Mouse (Mus musculus) layer of hippocampus, postnatal 25 days (tissue): ENCODE data around the gene Camk1d. TPM values are rescaled to one million over a fixed set of nuclear protein-coding genes. Genes with fewer than 3 reads are reported as not detected.

ENCODE experiments used
- DNase-seq, 2 experiments: peaks; one replicate each; pipeline ENCODE4 v3.0.0; 2022; ENCODE audit warnings: mixed read lengths in 2 of 2, low spot score in 1 of 2; ENCODE audit errors: extremely low spot score in 1 of 2
- total RNA-seq, 2 experiments: library from RNA; stranded (reverse); gene quantifications; 2 replicates each; pipeline ENCODE4 v1.2.3; 2021

The Camk1d gene
- total RNA-seq, 2 experiments from 2014 or later, result 146 to 154 TPM

DNA sequence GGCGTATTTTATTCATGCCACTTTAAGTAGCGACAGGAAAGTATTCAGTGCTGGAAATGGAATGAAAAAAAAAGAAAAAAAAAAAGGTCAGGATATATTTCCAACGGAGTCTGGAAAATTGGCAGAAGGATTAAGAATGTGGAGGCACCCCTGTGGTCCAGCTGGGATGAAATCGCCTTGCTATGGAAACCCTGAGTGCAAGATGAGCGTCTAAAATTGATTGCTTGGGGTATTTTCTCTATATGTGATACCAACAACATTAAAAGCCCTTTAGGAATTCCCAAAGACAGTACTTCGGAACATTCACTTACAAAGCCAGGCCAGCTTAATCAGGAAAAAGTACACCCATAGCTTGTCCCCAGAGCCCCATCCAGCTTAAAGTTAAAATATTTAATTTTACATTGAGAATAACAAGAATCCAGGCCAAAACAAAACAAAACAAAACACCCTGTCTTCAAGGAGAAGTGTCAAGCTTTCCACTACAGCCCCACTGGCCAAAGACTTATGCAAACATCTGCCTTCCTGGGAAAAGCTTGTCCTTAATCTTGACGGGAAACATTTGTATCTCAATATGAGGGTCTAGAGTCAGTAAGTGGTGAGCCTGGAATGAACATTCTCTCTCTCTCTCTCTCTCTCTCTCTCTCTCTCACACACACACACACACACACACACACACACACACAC lies 41.3 kb downstream of the Camk1d start:
- DNase-seq, result no peak

DNA sequence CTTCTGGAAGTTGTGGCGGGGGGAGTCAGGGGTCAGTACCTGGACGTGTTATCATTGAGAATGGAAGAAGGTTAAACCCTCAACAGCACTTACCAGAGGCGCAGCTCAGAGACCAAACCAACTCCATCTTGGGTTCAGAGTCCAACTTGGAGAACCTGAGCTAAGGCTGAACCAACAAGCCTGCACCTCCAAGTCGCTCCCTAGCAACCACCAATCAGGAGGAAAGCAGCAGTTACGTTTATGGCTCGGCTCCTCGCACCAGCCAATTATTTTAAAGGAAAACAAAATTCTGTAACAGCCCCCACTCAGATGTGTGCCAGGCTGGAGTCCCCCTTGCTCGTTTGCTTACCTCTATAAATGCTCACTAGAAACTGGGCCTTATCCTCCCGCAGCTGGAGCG lies 44.2 kb downstream of the Camk1d start:
- no peak for DNase-seq

DNA sequence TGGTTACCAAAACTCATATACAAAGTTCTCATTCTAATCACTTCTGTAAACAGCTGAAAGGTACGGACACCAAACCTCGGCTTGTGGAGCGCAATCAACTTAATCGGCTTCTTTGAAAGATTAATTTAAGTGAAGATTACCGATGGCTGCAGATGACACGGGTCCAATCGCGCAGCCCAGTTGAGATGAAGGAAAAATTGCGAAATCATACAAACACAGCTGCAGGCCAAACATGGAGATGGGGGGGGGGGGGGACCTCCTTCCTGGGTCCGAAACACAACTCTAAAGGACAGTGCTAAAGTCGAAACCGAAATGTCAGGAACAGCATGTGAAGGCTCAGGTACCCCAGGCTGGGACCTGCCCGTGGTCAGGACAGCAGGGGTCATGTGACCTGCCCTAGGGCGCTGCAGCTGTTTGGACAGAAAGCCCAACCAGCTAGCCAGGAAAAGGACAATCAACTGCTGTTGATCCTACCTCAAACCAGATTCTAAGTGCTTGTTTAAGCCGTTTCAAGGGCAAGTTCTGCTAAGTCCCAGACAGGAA lies 44.7 kb downstream of the Camk1d start:
- no peak for DNase-seq

DNA sequence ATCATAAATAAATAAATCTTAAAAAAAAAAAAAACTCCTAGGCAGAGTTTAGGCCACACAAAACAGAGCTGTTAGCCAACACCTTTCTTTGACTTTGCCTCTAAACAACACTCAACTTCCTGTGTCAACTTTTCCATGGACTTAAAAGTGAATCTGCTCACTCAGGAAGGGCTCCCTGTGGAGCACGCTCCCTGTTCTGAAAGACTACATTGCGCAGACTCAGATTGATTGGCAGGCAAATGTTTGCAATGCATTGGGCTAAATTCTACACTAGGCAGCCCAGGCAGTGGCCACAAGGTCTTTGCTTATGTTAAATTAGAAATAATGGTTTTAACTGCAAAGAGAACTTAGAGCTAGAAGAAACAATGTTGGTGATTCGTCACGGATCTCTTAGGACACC lies 45.4 kb downstream of the Camk1d start:
- no peak for DNase-seq

DNA sequence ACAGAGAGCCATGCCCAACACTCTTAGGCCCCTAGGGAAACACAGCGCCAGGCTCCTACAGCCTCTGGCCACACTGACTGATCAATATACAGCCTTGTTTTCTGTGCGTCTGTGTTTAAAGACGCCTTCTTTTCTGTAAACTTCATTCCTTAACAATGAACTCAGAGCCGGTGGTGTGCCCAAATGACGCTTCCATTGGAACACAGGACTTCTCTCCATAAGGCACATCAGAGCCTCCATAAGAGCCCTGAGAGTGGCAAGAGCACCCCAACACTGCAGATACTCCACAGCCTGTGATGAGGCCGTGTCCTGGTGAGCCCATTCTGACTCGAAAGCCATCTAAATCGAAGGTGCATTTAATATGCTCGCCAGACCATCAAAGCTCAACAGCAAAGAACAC lies 50.8 kb downstream of the Camk1d start:
- DNase-seq, result no peak

DNA sequence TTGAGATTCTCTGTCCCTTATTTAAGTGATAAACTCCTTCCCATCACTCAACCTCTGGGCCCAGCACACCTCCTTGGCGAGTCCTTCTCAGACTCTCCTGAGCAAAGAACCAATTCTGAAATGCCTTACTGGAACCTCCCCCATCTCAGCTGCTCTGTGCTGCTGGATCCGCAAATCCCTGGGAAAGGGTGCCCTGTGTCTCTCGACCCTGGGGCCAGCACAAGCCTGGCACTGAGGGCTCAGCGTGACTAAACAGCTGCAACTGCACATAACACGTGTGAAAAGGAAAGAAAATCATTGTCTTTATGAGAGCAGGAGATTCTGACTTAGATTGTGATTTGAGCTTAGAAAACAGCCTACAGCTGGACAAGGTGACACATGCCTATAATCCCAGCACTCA lies 52.4 kb downstream of the Camk1d start:
- DNase-seq, result no peak

DNA sequence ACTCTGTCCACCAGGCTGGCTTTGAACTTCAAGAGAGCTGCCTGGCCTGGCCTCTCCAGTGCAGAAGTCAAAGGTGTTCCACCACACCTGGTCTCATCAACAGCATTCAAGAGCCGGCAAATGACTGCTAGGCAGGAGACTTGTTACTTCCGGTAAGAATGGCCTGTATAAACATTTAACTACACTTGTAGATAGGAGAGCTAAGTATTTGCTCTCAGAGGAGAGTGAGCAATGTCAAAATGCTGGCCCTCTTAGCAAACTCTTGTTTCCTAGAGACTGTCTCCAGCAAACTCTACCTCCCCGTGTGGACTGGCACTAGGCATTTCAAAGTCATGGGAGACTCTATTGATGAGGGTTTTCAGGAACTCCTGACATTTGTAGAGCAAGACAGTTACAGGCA lies 56.3 kb downstream of the Camk1d start:
- no peak for DNase-seq

DNA sequence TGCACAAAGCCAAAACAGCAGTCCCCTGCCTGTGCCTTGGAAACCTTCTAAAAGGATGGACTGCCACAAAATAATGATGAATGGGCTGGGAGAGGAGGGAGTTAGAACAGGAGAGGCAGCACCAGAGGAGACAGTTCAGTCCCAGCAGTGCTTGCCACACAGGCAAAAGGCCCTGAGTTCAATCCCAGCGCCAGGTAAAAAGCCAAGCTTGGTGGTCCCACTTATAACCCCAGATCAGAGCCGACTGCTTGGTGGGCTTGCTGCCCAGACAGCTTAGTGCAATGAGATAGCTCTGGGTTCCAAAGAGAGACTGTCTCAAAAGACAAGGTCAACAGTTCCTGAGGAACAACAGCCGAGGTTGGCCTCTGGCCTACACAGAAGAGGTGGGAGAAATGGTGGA lies 58.0 kb downstream of the Camk1d start:
- no peak for DNase-seq

DNA sequence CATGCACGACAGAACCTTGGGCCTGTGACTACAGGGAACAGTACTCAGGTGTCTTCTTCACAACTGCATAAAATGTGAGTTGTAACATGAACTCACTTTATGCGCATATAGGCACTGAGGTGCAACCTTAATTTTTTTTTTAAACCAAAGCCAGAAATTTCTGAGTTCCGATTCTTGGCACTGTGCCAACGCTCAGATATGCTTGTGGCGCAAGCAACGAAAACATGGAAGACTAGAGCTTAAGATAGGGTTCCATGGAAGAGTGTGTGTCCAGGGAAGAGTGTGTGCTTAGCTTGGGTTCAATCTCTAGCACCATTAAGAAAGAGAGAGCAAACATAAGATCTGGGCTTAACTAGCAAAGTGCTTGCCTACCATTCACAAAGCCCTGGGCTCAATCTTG lies 62.2 kb downstream of the Camk1d start:
- DNase-seq, result no peak

DNA sequence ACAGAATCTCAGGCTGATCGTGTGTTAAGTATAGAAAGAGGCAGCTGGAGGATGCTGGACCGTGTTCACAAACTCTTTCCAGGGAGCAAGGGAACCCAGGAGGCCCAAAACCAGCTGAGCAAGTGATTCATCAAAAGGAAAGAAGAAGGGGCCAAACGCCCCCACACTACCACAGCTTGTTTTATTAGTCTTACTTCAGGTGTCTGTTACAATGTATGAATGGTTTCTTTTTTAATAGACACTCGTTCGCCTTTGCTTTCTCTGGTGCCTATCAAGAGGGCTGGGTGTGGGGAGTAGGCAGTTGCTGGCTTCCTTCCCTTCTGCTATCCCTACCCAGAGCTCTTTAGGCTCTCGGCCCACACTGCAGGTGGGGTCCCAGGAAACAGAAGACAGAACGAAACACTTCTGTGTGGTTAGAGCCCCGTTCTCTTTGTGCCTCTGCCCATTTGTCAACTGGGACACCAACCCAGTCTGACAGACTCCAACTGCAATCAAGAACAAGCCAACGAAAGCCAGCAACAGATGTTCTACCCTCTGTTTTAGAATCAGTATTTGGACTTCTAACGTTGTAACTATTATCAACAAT lies 62.9 kb downstream of the Camk1d start:
- DNase-seq, result no peak

DNA sequence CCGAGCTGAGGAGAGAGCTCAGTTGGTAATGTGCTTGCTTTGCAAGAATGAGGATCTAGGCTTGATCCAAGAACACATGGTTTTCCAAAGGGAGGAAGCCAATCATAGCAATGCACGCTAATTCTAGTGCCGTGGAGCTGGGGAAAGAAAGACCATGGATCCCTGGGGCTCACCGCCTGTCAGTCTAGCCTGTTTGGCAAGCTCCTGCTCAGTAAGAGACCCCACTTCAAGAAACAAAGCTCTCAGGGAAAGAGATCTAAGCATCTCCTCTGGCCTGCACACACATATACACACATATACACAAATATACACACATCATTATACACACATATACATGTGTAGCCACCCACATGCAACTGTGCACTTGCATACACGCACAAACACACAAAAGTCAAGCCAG lies 65.1 kb downstream of the Camk1d start:
- DNase-seq, result no peak

DNA sequence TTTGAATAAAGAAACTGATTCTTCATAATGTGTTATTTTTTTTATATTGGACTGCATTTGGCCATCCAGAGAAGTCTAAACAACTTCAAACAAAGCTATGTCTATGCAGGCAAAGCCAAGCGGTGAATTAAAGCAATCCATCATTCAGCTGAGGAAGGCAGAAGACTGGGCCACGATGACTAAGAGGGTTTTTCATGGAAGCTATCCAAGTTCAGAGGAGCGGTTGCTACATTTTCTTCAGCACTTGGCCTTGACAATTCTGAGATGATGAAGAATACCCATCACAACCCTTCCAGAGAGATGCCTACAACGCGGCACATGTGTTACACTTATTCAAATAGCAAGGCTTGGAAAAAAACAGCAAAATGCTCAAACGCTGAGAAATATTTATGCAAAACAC lies 65.6 kb downstream of the Camk1d start:
- no peak for DNase-seq

DNA sequence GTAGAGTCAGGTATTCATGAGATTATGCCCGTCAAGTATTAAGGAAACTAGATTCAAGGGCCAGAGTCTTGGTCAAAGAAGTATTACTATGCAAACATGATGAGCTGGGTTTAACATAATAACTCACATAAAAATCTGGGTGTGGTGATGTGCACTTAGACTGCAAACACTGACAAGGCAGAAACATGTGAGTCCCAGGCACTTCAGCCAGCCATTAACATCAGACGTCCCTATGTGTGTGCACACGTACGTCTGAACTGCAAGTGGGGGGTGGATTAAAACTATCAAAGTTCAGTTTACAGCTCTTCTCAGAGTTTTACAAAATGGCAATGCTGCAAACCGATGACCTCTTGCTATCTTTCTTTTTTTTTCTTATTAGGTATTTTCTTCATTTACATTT lies 68.0 kb downstream of the Camk1d start:
- no peak for DNase-seq

DNA sequence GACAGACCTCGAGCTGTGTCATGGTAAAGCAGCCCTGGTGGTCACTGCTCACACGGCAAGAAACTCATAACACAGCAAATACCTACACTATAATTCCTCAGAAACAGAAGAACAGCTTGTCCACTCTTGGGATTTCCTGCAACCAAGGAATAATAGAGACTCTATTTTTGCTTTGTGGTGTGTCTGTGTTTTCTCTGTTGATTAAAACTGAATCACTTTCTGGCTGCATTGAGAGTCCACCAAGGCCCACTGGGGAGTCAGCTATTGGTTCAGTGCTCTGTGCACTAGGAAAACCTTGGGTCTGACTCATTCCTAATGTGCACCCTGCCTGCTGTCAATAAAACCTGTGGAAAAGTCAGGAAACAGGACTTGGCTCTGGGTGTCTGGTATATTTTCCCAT lies 68.7 kb downstream of the Camk1d start:
- no peak for DNase-seq

DNA sequence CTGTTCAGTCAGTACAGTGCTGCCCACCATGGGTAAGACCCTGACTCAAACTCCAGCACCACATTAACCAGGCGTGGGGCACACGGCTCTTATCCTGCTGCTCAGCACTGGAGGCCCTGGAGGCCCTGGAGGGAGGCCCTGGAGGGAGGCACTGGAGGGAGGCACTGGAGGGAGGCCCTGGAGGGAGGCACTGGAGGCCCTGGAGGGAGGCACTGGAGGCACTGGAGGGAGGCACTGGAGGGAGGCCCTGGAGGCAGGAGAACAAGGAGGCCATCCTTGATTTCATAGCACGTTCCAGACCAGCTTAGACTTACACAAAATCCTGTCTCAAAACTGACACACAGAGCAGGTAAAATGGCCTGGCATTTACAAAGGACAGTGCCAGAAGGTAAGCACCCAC lies 70.4 kb downstream of the Camk1d start:
- no peak for DNase-seq

DNA sequence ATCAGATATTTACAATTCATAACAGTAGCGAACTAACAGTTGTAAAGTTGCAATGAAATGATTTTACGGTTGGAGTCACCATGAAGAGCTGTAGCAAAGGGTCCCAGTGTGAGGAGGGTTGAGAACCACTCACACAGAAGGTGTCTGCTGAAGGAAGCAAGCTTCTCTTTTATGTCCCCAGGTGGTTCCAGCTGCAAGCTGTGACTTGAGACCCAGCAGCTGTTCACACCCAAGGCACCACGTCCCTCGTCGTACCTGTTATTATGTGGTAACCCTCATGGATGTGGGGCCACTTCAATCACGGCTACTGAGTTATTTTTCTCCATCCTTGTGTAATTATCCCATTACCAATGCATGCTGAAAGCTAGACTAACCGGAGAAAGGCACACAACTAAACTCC lies 71.1 kb downstream of the Camk1d start:
- no peak for DNase-seq

DNA sequence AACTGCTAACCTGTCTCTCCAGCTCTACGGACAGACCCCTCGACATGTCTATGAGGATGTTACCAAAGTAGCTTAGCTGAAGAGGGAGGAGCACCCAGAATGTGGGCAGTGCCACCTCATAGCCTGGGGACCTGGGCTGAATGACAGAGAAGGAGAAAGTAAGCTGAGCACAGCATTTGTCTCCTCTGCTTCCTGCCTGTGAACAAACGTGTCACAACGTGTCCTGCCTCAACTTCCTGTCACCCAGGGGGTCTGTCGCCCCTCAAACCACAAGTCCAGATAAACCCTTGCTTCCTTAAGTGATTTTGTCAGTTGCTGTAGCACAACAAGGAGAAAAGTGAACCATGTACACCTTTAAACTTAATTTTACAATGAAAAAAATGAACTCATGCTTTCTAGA lies 71.7 kb downstream of the Camk1d start:
- DNase-seq, result no peak

DNA sequence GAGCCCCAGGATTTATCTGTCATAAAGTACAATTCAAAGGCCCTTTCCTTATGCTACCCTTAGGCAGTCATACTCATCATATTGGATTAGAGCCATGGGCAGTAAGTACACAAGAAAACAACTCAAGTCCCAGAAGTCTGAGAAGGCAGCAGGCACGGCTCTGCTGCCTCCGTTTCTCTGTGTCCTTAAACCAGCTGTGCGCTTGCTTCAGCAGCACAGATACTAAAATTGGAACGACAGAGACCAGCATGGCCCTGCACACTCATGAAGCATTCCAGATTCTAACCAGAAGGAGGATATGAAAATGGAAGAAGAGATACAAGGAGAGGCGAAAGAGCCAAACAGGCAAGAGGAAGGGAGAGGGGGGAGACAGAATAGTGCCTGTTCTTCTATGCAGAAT lies 72.6 kb downstream of the Camk1d start:
- no peak for DNase-seq

DNA sequence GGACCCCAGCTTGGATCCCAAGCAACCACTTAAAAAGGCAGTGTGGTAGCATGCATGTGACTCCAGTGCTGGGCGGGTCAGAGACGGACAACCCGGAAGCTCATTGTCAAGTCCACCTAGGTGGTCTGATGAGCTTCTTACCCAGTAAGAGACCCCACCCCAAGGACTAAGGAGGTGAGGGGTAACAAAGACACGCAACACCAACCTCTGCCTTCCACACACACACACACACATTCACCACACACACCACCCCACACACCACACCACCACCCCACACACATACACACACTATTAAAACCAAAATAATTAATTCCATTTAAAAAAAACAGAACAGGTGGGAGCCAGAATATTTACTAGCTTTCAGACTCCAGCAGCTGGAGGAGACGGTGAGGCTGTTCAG lies 73.7 kb downstream of the Camk1d start:
- DNase-seq, result no peak

DNA sequence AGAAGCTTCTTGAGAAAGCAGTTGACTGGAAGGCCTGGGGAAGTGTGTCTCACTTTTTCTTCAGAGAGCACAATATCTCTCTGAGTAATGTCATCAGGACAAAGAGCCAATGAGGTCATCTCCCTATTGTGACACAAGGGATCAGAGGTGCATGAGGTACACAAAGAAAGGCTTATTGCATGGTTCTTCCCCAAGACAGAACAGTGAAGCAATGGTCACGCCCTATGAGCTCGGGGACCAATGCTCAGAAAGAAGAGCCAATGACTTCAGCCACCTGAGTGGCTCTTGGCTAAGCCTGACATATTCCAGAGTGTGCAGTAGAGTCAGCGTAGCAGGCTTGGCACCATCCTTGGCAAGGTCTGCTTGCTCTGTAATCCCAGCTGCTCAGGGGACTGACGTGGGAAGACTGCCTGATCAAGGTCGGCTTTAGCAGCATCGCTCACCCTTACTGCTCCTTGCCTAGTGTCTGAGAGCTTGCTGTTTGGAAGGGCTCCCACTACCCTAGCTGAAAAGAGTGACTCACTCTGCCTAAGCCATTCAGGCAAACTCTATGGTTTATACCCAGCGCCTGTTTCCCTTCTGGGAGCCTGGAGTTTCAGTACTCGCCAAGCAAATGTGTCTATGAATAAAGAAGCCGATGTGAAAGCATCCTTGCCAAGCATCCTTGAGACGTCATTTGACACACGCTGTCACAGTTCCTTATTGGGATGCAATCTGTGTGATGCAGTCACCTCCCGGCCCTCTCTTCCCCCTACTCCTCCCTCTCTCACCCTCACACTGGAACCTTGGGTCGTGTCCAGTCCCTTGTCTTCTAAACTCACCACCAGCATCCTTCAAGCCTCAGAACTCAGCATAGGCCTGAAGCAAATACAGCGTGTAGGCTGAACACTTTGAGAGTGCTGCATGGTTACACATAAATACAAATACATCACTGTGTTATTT lies 77.2 kb downstream of the Camk1d start:
- DNase-seq, result no peak

DNA sequence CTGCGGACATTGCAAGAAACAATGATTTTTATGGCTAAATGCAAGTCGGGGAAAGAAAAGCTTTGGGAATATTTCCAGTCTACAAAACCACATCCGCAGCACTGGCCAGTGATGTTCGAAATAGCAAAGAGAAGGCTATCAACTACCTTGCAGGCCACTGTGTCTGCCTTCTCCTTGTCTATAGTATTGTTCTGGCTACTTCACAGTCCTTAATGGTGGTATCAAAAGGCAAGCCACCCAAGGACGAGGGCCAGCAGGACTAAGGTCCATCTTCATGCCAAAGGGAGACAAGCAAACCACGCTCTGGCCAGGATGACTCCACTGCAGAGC lies 82.0 kb downstream of the Camk1d start:
- no peak for DNase-seq
